Mouse (Mus musculus) thymus, adult 2 months (tissue): ENCODE measurements around the gene Hic2.

Experiments
- CTCF ChIP-seq: fragments of 200-500 bp; IDR thresholded peaks from 2 replicates; pipeline ENCODE4 v1.5.1; 2012; ENCODE audit warnings: mild to moderate bottlenecking, control low read depth, low read length, moderate library complexity, borderline replicate concordance; ENCODE audit not compliant: control insufficient read depth, poor library complexity, insufficient read depth; ENCODE audit errors: extremely low read depth
- POLR2A ChIP-seq: fragments of 200-500 bp; IDR thresholded peaks from 2 replicates; pipeline ENCODE4 v1.6.1; 2012; ENCODE audit warnings: mild to moderate bottlenecking, low read length, control low read depth, moderate library complexity; ENCODE audit not compliant: control insufficient read depth, poor library complexity, insufficient read depth; ENCODE audit errors: extremely low read depth

DNA sequence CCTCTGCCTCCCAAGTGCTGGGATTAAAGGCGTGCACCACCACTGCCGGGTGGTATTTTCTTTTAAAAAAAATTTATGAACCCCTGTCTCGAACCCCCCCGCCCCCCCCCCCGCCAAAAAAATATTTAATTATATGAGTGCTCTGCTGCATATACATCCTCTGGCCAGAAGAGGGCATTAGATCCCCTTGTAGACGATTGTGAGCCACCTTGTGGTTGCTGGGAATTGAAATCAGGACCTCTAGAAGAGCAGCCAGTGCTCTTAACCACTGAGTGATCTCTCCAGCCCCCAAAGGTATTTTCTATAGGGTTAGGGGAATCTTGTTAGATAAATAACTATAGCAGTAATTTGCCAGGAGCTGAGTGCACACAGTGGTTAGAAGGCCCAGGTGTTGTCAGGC, 28.4 kb upstream of the Hic2 start:
- no peak for TF ChIP-seq CTCF
- no peak for TF ChIP-seq POLR2A
